Mouse (Mus musculus) lung, postnatal 10 days (tissue): ENCODE measurements around the gene Cald1.
A peak's percentile ranks its signal among the peaks of the same experiment; 100 is the strongest.

Source experiments
- DNase-seq: peaks from one replicate; pipeline ENCODE4 v3.0.0; 2021

The Cald1 gene

DNA sequence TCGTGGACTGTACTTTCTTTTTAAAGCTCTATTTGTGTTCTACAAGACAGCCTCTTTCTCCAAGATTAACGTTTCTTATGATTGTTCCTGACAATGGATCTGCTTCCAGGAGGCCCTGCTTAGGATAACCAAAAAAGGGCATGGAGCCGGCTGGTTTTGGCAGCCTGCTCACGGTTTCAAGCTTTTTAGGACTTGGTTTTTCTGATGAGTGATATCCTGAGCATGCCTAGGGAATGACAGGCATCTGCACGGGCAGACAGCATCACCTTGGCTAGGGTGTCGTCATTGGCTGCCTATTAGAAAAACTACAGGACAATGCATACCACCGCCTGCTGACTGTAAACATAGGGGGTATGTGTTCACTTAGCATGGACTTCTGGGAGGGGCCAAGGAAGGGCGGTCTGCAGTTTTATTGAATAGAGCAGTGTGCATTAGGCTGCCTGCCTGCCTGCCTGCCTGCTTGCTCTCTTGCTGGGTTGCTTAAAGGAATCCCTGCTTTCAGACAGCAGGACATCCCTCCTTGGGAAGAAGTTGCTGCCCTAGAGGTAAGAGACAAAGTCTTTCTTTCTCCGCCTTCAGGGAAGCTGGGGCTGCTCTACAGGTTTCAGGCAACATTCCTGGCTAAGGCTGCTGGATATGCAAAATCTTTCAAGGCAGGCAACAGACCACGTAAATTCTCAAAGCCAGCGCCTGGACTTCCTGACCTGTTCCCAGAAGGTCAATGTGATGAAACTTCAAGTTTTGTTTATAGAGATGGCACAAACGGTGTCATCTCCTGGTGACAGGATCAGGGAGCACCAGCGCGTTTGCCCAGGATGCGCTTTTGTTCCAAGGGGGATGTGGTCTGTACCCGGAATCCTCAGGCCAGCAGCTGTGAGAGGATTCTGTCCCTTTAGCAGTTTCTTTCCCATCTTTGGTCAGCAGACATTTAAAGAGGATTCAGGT is at the start of gene Cald1:
Gene Cald1, plus strand, starts transcription at position 380 of the 945 bp plus-strand sequence.
- peak; percentile 78 for DNase-seq

DNA sequence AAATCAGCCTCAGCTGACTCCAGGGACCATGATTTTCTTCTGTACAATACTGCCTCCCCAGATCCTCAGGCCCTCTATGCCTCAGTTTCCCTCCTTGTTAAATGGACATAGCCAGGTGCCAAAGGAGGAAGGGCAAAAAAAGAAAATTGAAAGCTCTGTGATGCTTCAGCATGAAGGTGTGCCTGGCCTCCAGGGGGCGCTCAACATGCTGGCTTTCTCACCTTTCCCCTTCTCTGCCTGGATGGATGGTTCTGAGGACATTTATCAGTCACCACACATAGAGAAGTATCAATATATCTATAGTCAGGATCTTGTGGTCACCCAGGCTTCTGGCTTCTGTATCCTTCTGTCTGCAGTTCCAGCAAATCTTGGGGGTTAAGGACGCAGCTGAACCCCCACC is 49.3 kb upstream of the Cald1 start:
- peak; percentile 66 for DNase-seq

DNA sequence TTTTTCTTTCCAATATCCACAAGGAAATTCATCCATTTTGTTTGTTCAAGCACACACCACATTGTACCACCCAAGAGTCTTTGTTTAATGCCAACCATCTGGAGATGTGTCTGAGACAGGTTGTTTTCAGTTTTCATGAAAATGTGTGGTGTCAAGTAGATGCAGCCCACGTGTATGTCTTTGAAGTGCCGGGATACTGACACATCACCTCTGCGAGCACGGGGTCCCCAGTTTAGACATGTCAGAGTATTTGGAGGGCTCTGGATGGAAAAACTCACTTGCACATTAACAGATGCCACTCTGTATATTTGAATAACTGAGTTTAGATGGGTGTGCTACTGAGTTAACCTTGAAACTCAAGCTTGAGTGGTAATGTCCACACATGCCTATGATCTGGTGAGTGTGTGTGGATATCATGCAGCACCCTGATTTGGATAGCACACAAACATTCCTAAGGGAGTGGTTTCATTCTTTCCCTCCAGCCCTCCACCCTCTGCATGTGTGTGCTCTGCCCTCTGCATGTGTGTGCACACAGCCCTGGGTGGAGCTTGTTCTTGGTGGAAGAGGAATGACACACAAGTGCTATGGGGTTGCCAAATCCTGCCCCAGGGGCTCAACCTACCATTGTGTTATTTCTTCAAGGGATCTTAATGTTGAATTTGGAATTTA is 45.7 kb upstream of the Cald1 start:
- no peak for DNase-seq

DNA sequence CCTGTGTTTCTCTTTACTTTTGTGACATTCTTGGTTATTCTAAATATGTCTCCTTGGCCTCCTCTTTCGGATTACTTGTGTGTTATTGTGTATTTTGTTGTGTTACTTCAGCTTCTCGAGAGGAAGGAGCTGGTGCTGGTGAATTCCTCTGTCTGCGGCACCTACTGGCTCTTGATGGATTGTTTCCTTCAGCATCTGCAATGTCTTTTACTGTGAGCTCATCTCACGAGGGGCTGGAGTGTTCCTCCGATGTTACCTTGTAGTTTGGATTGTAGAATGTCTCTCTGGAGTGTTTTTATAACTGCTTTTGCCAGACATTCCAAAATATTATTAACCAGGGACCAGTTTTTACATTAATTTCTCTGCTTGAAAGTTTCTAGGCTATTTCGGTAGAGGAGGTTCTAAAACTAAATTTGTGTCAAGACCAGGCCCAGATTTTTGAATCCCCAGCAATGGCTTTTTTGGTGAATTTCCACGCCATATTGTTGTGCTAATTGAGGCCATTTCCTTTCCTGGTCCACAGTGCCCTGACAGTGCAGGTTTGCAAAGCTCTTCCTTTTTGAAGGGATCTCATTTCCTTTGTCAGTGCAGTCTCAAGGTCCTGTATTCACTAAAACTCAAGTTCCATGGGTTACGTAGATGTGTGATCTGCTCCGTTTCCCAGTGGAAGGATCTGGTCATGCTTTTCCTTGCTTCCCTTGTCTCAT is 43.9 kb upstream of the Cald1 start:
- DNase-seq: no peak

DNA sequence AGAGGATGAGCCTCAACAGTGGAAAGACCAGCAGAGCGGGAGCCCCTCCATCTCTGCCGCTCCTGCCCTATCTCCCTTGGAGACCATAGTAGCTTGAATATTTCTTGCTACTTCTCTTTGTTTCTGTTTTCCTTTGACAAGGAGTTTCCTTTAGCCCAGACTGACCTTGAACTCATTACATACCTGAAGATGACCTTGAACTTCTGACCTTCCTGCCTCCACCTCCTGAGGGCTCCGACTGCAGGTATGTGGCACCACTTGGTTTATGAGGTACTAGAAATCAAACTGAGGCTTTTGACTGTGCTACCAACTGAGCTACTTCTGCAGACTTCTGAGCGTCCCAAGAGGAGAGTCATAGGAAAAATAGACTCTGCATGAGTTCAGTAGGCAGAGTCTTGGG is 38.8 kb upstream of the Cald1 start:
- DNase-seq: no peak

DNA sequence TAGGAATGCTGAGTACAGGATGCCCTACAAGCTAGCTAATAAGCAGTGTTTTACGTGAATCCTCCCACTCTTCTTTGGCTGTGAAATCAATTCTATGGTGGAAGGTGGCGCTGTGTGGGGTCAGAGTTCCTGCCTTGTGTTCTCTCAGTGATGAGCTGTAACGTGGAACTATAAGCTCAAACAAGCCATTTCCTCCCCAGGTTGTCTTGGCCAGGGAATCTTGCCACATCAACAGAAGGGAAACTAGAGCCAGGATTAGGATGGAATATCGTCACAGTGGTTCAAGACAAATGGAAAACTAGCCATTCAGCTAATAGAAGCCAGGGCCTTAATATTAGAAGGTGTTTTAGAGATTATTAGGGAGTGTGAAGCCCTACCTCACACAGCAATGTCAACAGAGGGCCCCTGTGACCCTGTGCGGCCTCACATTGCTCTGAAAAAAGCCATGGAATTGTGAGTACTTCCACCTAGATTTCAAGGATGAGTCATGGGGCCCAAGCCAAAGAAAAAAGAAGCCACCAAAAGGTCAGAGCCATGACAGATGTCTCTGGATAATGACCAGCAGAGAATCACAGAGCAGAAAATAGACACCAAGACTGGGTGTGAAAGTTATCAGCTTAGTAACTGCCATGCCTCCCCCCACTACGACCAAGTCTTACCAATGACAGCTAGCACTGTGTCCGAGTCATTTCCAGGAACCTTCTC is 33.0 kb upstream of the Cald1 start:
- DNase-seq: no peak

DNA sequence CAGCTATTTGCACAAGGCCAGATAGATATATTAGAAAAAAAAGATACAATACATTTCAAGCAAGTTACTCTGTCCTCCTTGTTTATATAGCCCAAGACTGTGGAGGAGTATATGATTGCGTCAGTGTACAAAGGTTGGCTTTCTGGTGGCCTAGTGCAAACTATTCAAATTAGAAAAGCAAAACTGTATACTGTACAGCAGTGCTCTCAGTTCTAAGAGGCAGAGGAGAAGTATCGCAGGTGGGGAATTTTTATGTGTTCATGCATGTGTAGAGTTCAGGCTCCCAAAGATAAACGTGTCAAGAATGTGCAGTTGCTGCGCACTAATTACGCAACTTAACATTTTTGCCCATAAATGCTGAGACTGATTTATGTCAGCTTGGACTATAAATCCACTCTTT is 31.0 kb upstream of the Cald1 start:
- no peak for DNase-seq

DNA sequence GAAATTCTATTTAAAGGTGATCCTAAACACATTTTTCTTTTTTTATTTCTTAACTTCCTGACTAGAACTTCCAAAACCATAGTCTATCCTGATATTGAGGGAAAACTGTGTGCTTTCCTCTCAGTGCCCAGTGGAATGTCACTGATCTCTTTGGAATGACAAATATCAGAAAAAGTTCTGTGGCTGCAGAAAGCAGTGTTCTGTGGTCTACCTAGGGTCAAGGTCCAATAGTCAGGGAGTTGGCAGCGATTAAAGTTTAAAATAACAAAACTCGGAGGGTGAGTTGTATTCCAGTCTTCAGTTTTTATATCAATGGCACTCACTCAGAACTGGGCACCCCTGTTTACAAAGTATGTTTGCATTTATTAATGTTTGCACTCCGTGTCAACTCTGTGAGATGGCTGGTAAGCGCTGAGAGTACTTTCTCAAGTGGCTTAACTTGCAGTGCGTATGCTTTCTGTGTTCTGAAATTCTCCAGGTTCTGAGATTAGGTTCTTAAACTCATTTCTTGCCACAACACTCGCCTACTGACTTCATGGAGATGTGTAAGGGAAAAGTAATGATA is 18.7 kb upstream of the Cald1 start:
- DNase-seq: no peak

DNA sequence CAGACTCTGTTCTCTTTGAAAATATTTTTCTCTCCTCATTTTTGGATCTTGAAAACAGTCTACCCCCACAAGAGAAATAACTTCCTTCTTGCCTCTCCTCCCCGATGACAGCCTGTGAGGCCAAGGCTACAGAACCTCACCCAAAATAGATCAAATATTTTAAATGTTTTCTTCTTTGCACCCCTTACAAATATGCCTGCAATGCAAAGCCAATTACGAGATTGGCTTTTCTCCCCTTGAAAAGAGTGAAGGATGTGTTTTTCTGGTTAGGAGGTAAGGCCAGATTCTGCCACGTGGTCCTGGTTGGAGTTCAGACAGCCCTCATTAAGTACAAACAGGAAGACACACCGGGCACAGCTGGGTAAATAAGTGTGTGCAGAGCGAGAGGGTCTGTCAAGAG is 14.9 kb upstream of the Cald1 start:
- DNase-seq: no peak

DNA sequence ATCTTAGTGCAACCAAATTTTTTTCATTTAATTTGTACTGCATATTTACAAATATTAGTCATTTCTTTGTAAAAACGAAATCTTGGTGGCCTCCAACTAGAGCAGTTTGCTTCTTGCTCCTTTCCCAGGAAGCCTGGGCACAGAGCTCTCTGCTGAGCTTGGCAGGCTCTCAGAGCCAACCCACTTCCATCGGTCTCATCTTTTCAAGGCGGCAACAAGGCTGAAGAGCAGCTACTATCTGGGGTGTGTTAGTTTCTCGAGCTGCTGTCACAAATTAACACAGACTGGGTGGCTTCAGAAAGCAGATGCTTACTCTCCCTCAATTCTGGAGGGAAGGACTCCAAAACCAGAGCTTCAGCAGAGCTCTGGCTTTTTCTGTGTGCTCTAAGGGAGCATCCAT is 10.2 kb upstream of the Cald1 start:
- DNase-seq: no peak

DNA sequence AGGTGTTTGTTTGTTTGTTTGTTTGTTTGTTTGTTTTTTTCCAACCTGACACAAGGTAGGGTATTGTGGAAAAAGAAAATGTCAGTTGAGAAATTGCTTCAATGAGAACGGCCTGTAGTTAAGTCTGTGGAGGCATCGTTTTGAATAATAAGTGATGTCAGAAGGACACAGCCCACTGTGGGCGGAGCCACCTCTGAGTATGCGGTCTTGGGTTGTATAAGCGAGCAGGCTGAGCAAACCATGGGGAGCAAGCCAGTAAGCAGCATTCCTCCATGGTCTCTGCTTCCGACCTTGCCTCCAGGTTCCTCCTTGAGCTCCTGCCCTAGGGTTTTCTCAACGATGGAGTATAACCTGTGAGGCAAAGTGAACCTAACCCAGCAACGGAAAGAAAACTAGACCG is 7.6 kb upstream of the Cald1 start:
- no peak for DNase-seq

DNA sequence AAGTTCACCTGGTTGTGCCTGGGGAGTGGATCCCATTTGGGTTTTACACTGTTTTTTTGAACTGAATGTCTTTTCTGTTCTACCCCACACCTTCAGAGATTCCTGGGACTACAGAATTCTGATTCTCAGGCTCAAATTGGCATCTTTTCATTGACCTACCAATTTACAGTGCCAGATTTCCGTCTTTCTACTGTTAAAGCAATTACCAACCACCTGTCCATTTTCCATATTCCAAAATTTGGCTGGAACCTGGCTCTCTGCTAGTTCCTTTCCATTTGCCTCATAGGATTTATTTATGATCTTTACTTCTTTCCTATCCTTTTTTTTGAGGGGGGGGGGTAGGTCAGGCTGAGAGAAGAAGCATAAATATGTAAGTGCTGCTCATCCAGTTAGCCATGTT is 4.9 kb upstream of the Cald1 start:
- no peak for DNase-seq

DNA sequence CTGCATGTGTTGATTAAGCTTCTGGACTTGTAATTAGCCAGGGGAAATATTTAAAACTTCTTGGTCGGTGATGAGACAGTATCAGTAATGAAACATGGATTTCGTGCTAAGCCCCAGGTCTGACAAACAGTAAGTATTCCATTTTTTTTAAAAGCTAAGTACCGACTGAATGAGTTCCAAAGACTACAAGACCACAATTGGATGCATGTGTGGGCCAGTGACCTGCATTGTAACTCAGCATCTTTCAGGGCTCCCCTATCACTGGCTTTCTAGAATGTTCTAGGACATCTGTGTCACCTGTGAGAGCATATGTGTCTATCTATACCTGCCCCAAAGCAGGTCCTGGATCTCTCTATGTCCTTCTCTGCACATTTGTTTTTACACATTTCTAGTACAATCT is 984 bp upstream of the Cald1 start:
- no peak for DNase-seq

DNA sequence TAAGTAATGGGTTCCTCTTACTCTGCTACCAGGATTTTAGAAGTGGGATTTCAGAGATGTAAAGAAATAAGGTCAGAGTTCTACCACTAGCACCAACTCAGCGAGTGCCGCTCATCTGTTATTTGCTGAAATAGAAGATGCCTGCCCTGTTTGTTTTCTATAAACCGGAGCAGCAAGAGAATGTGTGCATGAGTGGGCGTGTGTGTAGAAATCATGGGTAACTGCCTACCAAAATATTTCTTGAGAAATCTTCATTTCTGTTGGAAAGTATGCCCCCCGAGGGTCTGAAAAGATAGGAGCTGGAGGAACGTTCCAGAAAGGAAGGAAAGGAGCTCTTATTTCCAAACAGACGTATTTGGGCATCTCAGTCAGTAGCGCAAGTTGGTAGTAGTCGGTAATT is 871 bp downstream of the Cald1 start:
- DNase-seq: no peak

DNA sequence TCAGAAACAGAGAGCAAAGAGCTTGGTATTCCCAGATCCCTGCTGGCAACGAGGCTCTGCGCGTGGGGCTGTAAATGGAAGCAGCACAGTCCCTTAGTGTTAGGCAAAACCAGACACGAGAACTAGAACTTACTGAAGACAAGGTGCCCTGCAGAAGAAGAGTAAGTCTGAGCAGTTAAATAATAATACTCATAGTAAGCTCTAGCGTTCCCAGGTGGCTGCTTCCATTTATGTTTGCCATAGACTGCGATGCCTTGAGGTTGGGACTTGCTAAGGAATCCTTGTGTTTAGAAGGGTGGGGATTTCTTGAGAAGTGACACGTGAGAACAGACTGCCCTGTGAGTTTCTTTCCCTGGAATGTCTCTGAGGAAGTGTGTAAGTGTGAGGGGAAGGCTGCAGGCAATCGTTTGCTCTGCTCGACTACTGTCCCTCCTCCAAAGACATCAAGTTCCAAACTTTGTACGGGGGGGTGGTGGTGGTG is 1.4 kb downstream of the Cald1 start:
- DNase-seq: peak; percentile 48

DNA sequence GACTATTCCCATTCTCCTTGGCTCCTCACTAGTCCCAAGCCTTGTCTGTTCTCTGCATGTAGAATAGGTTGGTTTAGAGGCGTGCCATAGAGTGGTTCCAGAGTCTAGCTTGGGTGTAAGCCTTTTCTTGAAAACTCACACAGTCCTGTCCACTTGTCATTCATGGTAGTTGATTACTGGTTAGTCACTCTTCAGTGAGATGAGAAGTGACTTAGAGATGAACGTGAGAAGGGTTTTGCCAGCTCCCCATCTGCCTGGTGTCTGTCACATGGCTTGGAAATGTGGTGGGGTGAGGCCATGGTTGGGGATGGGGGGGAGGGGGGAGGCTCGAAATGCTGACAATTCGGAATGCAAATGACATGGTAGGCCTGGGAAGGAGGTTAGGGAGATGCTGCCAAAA is 2.5 kb downstream of the Cald1 start:
- no peak for DNase-seq

DNA sequence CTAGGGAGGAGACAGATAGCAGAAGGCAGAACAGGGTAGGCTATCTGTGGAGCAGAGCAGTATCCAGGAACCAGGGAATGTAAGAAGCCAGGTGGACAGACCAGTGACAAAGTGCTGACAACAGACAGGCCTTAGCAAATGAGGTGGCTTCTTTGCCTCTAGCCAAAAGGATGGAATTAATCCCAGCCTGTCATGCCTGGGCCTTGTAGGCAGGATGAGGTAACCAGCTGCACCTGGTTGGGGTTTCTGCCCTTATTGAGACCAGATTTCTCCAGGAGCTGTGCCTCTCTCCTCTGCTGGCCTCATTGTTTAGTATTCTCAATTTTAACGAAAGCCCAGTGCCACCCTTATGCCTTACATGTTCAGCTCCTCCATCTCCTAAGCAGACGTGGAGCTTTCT is 3.8 kb downstream of the Cald1 start:
- DNase-seq: no peak

DNA sequence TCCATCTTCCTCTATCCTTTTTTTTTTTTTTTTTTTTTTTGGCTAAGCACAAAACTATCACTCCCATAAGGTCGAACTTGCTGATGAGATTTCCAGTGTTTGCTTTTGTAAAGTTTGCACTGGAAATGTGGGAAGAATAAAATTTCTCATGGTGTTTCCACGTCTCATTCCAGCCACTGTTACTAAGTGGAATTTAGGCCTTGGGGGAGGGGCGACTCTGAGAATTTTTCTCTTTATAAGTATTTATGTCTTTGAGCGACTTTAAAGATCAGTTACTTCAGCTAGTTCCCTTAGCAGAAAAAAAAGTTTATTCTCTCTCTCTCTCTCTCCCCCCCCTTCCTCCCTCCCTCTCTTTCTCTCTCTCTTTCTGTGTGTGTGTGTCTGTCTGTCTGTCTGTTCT is 8.1 kb downstream of the Cald1 start:
- DNase-seq: peak; percentile 41

DNA sequence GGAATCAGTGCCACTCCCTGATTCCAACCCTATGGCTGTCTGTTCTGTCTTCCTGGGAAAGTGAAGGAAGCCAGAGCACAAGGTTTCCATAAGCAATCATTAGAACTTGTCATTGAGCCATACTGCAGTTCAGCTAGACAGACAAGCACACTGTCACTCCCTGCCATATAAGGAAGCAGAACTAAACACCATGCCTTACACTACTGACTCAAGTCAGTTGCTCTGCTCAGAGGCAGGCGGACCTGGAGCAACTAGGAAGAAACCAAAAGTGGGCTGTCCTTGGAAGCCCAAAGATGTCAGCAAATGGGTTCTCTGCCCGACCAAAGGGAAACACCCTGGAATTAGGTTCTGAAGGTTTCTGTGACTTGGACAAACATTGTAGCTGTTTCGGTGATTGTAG is 10.3 kb downstream of the Cald1 start:
- peak; percentile 34 for DNase-seq

DNA sequence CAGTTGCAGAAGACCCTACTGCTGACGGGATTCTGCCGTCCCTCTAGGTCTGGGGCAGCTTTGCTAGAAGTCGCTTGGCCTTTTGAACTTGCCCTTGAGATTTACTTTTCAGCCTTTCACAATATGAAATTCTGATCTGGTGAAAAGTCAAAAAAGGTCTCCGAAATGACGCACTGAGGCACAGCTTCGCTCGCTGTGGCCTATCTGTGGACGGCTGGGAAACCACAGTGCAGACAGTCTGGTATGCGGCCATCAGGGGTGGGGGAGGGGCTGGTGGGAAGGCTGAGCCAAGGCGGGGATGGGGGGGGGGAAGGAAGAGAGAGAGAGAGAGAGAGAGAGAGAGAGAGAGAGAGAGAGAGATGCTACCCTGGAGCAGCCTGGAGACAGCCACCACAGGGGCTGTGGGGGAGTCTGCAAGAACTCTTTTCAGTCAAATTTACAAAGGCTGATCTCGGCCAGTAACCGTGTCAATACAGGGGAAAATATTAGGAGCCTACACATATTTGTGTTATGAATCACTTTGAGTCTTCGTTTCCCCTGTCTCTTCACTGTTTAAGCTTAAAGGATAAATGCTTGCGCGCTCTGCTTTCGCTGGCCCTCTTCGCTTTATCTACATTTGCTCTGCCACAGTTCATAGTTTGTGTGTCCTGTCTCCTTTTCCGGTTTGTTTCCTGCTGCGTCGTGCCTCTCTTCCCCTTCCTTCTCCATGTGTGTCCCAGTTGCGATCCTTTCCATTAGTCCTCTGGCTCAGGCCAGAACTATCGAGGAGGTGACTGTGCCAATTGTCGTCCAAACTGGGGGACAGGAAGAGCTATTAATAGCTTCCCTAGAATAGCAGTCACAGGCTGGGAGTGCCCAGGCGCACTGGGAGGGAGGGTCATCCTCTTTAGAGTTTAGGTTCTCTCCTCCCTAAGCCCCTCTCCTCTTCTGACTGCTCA is 11.9 kb downstream of the Cald1 start:
- peak; percentile 83 for DNase-seq

DNA sequence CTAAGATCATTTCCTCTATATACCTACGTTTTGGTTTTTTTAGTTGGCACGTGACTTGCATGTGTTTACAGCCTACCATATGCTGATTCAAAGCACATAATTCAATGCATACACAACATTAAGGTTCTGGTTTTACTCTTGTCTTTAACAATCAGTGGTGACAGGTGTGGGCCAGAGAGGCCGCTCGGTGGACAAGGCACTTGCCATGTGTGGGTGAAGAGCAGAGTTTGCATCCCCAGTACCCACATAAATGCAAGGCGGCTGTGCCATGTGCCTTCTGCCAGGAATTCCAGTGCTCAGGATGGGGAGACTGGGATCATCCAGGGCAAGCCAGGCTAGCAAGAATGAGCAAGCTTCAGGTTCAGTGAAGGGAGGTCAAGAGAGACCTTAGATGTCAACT is 14.8 kb downstream of the Cald1 start:
- no peak for DNase-seq
